Mouse (Mus musculus) neural tube, embryonic 14.5 days (tissue): ENCODE measurements at regions not wholly inside any gene's neighbourhood (a gene's known extent, or its start where the extent isn't known, plus 50 kb on each side); places are given as distances from the start of the nearest gene placed in this dataset.

ENCODE experiments used
- ATAC-seq: fragments of 200-750 bp; cut with Nextera tagmentation; 2 replicates; pipeline ENCODE4 v1.8.0; 2017; ENCODE audit warnings: low read depth, mild to moderate bottlenecking, moderate TSS enrichment, moderate library complexity
- H3K27ac ChIP-seq: fragments of 300-500 bp; sonication (generic); 2 replicates; pipeline ENCODE4 v1.5.1; 2014; ENCODE audit warnings: low read depth, mild to moderate bottlenecking, control low read depth, low read length, moderate library complexity, mixed read lengths
- H3K27me3 ChIP-seq: fragments of 300-500 bp; sonication (generic); 2 replicates; pipeline ENCODE4 v1.6.1; 2014; ENCODE audit warnings: low read length; ENCODE audit not compliant: control insufficient read depth, insufficient read depth
- H3K36me3 ChIP-seq: fragments of 300-500 bp; sonication (generic); 2 replicates; pipeline ENCODE4 v1.6.1; 2014; ENCODE audit warnings: low read length, mixed read lengths; ENCODE audit not compliant: control insufficient read depth, insufficient read depth
- H3K4me1 ChIP-seq: fragments of 300-500 bp; sonication (generic); 2 replicates; pipeline ENCODE4 v1.6.1; 2014; ENCODE audit warnings: low read length; ENCODE audit not compliant: control insufficient read depth, insufficient read depth
- H3K4me2 ChIP-seq: fragments of 300-500 bp; sonication (generic); 2 replicates; pipeline ENCODE4 v1.6.1; 2014; ENCODE audit warnings: mild to moderate bottlenecking, low read depth, low read length, control low read depth
- H3K4me3 ChIP-seq: fragments of 300-500 bp; sonication (generic); 2 replicates; pipeline ENCODE4 v1.5.1; 2014; ENCODE audit warnings: low read depth, low read length, control low read depth, mixed read lengths
- H3K9ac ChIP-seq: fragments of 300-500 bp; sonication (generic); replicated peaks from 2 replicates; pipeline ENCODE4 v1.6.1; 2014; ENCODE audit warnings: low read depth, mild to moderate bottlenecking, control low read depth, low read length, mixed read lengths
- H3K9me3 ChIP-seq: fragments of 300-500 bp; sonication (generic); 2 replicates; pipeline ENCODE4 v1.6.1; 2016; ENCODE audit warnings: low read length; ENCODE audit not compliant: control insufficient read depth
- WGBS: fragments of 180-500 bp; shearing (Covaris S2); extraction: QIAGEN DNeasy Blood & Tissue Kit; methylation state at CpG from one replicate; pipeline ENCODE4 v1.1.7; 2014; 5-methylcytosine and 5-hydroxymethylcytosine counted together

DNA sequence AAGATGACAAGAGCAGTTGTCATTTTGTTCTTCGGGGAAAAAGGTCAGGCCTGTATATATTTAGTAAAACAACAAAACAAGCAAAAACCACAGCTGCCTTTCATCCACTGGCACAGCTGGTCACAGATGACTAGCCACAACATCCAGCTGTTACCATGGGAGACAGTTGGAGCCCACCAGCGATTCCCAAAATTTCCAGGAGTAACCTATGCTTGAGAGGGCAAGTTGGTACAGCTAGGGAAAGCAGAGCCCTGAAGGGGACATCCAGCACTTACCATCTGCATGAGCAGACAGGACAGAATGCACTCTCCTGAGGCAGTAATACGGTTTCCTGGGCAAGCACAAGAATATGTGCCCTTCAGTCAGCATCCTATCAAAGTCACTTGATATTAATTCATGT lies 62.9 kb upstream of the Nap1l1 start:
- Histone ChIP-seq H3K27me3 (no peaks in the 10 kb centered on the region), H3K9me3 (no peaks in the 10 kb centered on the region), H3K36me3 (no peaks in the 10 kb centered on the region), H3K9ac (no peak overlapping the region), H3K4me3 (no peak overlapping the region), H3K27ac (no peak overlapping the region), H3K4me2 (no peak overlapping the region), H3K4me1 (no peaks in the 10 kb centered on the region)
- ATAC-seq: no peak
- WGBS: 67% methylated on average over 3 of the region's 3 CpGs

- 93% methylated on average over 9 of the region's 9 CpGs for WGBS
- no peaks in the 10 kb centered on the region for H3K36me3 ChIP-seq
- H3K4me2 ChIP-seq: no peak overlapping the region
- H3K27me3 ChIP-seq: no peaks in the 10 kb centered on the region
- H3K4me3 ChIP-seq: no peak overlapping the region
- no peaks in the 10 kb centered on the region for H3K9me3 ChIP-seq
- ATAC-seq: no peak
- H3K27ac ChIP-seq: no peak overlapping the region
- H3K9ac ChIP-seq: no peak overlapping the region
- H3K4me1 ChIP-seq: no peaks in the 10 kb centered on the region
Measured at GRCm38 (mm10) chr10:111411533-111411932, 61.5 kb upstream of the Nap1l1 start.

GRCm38 (mm10) chr10:111416611-111417130 lies 56.4 kb upstream of the Nap1l1 start:
- H3K27me3 ChIP-seq: no peaks in the 10 kb centered on the region
- H3K4me2 ChIP-seq: no peak overlapping the region
- no peak overlapping the region for H3K4me3 ChIP-seq
- 76% methylated on average over 6 of the region's 6 CpGs for WGBS
- no peaks in the 10 kb centered on the region for H3K36me3 ChIP-seq
- H3K9ac ChIP-seq: no peak overlapping the region
- peaks cover 8% of the 10 kb centered on the region; the same call in 1 of the 2 replicates for H3K4me1 ChIP-seq
- ATAC-seq: no peak
- H3K27ac ChIP-seq: no peak overlapping the region
- H3K9me3 ChIP-seq: no peaks in the 10 kb centered on the region

DNA sequence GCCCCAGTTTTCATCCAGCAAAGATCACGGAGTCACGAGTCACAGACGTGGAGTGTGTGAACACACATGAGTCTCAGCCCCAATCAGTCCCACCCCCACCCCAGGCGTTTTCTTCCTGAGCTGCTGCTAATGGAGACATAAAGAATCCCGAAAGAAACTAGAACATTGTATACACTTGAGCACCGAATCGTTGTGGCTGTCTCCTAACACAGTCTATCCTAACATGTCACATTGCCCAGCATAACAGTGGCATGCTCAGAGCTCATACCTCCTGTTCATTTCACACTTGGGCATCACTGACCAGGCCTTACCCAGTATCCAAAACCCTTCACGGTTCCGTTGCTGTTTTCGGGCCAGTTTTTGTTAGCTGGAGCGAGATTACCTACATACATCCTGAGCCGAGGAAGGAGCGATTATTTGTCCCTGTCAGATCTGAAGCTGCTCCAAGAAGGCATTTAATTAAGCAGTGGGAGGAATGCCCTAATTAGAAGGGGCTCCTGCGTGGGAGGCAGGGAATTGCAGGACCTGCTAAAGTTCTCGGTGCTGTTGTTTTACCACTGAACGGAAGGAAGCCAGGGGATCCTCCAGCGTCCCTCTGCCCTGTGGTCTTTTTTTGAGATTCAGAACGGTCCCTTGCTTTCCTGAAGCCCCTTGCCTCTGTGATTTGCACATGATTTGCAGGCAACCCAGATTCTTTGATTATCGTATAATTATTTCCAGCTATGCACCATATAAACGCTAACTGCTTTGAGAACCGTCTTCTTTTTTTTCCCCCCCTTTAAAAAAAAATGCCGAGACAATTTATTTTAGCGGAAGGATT lies 53.4 kb upstream of the Nap1l1 start:
- Histone ChIP-seq H3K4me1 (peaks cover 8% of the 10 kb centered on the region; the same call in 1 of the 2 replicates), H3K27me3 (no peaks in the 10 kb centered on the region), H3K4me3 (peak overlapping the region; percentile 19; the same call in 1 of the 2 replicates), H3K36me3 (no peaks in the 10 kb centered on the region), H3K4me2 (peak overlapping the region; percentile 49), H3K9ac (no peak overlapping the region; the same call in 1 of the 2 replicates), H3K27ac (no peak overlapping the region), H3K9me3 (no peaks in the 10 kb centered on the region)
- 34% methylated on average over 23 of the region's 23 CpGs for WGBS
- ATAC-seq: no peak

DNA sequence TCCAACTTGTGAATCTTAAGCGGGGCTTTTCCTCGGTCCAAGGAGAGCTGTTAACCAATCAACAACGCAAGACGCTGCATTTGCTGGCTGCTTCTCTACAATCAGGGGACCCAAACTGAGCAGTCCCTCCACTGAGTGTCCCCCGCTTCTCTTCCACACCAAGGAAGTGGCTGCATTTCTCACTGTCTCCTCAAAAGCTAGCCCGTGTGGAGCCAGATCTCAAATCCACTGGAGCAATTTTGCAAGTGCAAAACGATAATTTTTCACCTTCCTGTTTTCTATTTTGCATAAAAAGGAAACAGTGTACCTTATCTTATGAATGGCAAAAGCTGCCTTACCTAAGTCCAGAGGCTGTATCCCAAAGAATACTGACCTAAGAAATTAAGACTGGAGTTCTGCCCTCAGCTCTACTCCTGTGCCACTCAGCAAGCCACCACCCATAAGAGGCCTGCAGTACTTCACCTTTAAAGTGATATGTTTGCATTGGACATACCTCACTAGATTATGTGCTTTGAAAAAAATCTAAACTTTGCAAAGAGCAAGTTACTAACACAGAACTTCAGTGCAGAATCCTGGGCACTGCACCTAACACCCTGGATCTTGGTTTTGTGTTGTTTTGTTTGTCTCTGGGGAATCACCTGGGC lies 52.7 kb upstream of the Nap1l1 start:
- Histone ChIP-seq H3K4me1 (peaks cover 8% of the 10 kb centered on the region; the same call in 1 of the 2 replicates), H3K4me2 (peak overlapping the region; percentile 49), H3K27ac (no peak overlapping the region), H3K36me3 (no peaks in the 10 kb centered on the region), H3K9ac (no peak overlapping the region; the same call in 1 of the 2 replicates), H3K27me3 (no peaks in the 10 kb centered on the region), H3K9me3 (no peaks in the 10 kb centered on the region), H3K4me3 (peak overlapping the region; percentile 19; the same call in 1 of the 2 replicates)
- 20% methylated on average over 7 of the region's 7 CpGs for WGBS
- ATAC-seq: no peak

GRCm38 (mm10) chr10:111422057-111422456 lies 51.0 kb upstream of the Nap1l1 start:
- peak; percentile 44; the same call in 1 of the 2 replicates for ATAC-seq
- no peak overlapping the region for H3K4me2 ChIP-seq
- WGBS: 1% methylated on average over 6 of the region's 6 CpGs

DNA sequence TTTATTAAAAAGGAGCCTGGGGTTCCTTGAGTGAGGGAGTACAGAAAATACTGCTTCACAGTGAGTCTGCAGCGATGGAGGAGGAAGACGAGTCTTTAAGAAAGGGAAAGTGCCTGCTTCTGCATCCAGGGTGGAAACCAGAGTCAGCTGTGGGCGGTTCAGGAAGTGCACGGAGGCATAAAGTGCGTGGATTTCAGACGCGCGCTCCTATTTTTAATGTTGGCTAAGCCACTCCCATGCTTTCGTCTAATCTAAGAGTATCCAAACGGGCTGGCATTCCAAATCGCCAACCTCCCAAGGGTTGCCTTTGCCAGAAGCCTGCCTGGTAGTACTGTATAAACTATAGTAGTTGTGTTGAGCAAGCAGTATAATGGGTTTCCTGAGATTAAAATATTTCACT lies 50.4 kb upstream of the Nap1l1 start:
- ATAC-seq: no peak
- Histone ChIP-seq H3K27ac (no peak overlapping the region), H3K36me3 (no peaks in the 10 kb centered on the region), H3K4me1 (peaks cover 8% of the 10 kb centered on the region; the same call in 1 of the 2 replicates), H3K4me2 (no peak overlapping the region), H3K27me3 (no peaks in the 10 kb centered on the region), H3K9ac (no peak overlapping the region), H3K4me3 (no peak overlapping the region), H3K9me3 (no peaks in the 10 kb centered on the region)
- 54% methylated on average over 11 of the region's 11 CpGs for WGBS

More at GRCm38 (mm10) chr10:111422057-111422456, 51.0 kb upstream of the Nap1l1 start:
- Histone ChIP-seq H3K27me3 (no peaks in the 10 kb centered on the region), H3K27ac (no peak overlapping the region), H3K36me3 (no peaks in the 10 kb centered on the region), H3K4me3 (no peak overlapping the region), H3K9me3 (no peaks in the 10 kb centered on the region), H3K9ac (no peak overlapping the region), H3K4me1 (peaks cover 8% of the 10 kb centered on the region; the same call in 1 of the 2 replicates)
